Mouse (Mus musculus) neural tube, embryonic 14.5 days (tissue): Measurements from ENCODE around the gene Klhl6. TPM values are rescaled to one million over a fixed set of nuclear protein-coding genes. Genes with fewer than 3 reads are reported as not detected.

ENCODE experiments used
- ATAC-seq: fragments of 200-750 bp; cut with Nextera tagmentation; 2 replicates; pipeline ENCODE4 v1.8.0; 2017; ENCODE audit warnings: low read depth, mild to moderate bottlenecking, moderate TSS enrichment, moderate library complexity
- H3K27ac ChIP-seq: fragments of 300-500 bp; sonication (generic); 2 replicates; pipeline ENCODE4 v1.5.1; 2014; ENCODE audit warnings: low read depth, mild to moderate bottlenecking, control low read depth, low read length, moderate library complexity, mixed read lengths
- H3K27me3 ChIP-seq: fragments of 300-500 bp; sonication (generic); 2 replicates; pipeline ENCODE4 v1.6.1; 2014; ENCODE audit warnings: low read length; ENCODE audit not compliant: control insufficient read depth, insufficient read depth
- H3K36me3 ChIP-seq: fragments of 300-500 bp; sonication (generic); 2 replicates; pipeline ENCODE4 v1.6.1; 2014; ENCODE audit warnings: low read length, mixed read lengths; ENCODE audit not compliant: control insufficient read depth, insufficient read depth
- H3K4me1 ChIP-seq: fragments of 300-500 bp; sonication (generic); 2 replicates; pipeline ENCODE4 v1.6.1; 2014; ENCODE audit warnings: low read length; ENCODE audit not compliant: control insufficient read depth, insufficient read depth
- H3K4me2 ChIP-seq: fragments of 300-500 bp; sonication (generic); 2 replicates; pipeline ENCODE4 v1.6.1; 2014; ENCODE audit warnings: mild to moderate bottlenecking, low read depth, low read length, control low read depth
- H3K4me3 ChIP-seq: fragments of 300-500 bp; sonication (generic); 2 replicates; pipeline ENCODE4 v1.5.1; 2014; ENCODE audit warnings: low read depth, low read length, control low read depth, mixed read lengths
- H3K9ac ChIP-seq: fragments of 300-500 bp; sonication (generic); replicated peaks from 2 replicates; pipeline ENCODE4 v1.6.1; 2014; ENCODE audit warnings: low read depth, mild to moderate bottlenecking, control low read depth, low read length, mixed read lengths
- H3K9me3 ChIP-seq: fragments of 300-500 bp; sonication (generic); 2 replicates; pipeline ENCODE4 v1.6.1; 2016; ENCODE audit warnings: low read length; ENCODE audit not compliant: control insufficient read depth
- WGBS: fragments of 180-500 bp; shearing (Covaris S2); extraction: QIAGEN DNeasy Blood & Tissue Kit; methylation state at CpG from one replicate; pipeline ENCODE4 v1.1.7; 2014; 5-methylcytosine and 5-hydroxymethylcytosine counted together
- polyA plus RNA-seq: library from polyadenylated mRNA; unstranded; fragments of >200 nt; fragmentation: Nextera tagmentation; extraction: Ambion mirVana; gene quantifications from 2 replicates; pipeline ENCODE4 v1.2.1, GENCODE M21; 2014

The Klhl6 gene
- polyA plus RNA-seq, 1 experiment from 2014 or later, result 2.2 TPM

GRCm38 (mm10) chr16:19977282-19977681 is 5.6 kb downstream of the Klhl6 start:
- Histone ChIP-seq H3K9ac (no peak overlapping the region), H3K27ac (no peak overlapping the region), H3K4me1 (no peaks in the 10 kb centered on the region), H3K36me3 (no peaks in the 10 kb centered on the region), H3K9me3 (no peaks in the 10 kb centered on the region), H3K4me3 (no peak overlapping the region), H3K4me2 (no peak overlapping the region), H3K27me3 (no peaks in the 10 kb centered on the region)
- ATAC-seq, result no peak
- WGBS, result 81% methylated on average over 5 of the region's 5 CpGs

GRCm38 (mm10) chr16:19976825-19977224 is 6.0 kb downstream of the Klhl6 start:
- H3K9me3 ChIP-seq, result no peaks in the 10 kb centered on the region
- H3K27me3 ChIP-seq, result no peaks in the 10 kb centered on the region
- ATAC-seq, result no peak
- 87% methylated on average over 4 of the region's 4 CpGs for WGBS
- no peak overlapping the region for H3K4me2 ChIP-seq
- H3K27ac ChIP-seq, result no peak overlapping the region
- H3K4me1 ChIP-seq, result no peaks in the 10 kb centered on the region
- H3K4me3 ChIP-seq, result no peak overlapping the region
- no peak overlapping the region for H3K9ac ChIP-seq
- H3K36me3 ChIP-seq, result no peaks in the 10 kb centered on the region

- no peaks in the 10 kb centered on the region for H3K4me1 ChIP-seq
- H3K9ac ChIP-seq, result no peak overlapping the region
- 84% methylated on average over 4 of the region's 4 CpGs for WGBS
- no peak overlapping the region for H3K4me3 ChIP-seq
- H3K36me3 ChIP-seq, result no peaks in the 10 kb centered on the region
- H3K27ac ChIP-seq, result no peak overlapping the region
- ATAC-seq, result no peak
- no peak overlapping the region for H3K4me2 ChIP-seq
- no peaks in the 10 kb centered on the region for H3K27me3 ChIP-seq
- H3K9me3 ChIP-seq, result no peaks in the 10 kb centered on the region
Measured at GRCm38 (mm10) chr16:19975432-19975831, 7.4 kb downstream of the Klhl6 start.

- no peaks in the 10 kb centered on the region for H3K4me1 ChIP-seq
- ATAC-seq, result no peak
- no peaks in the 10 kb centered on the region for H3K9me3 ChIP-seq
- no peaks in the 10 kb centered on the region for H3K27me3 ChIP-seq
- no peak overlapping the region for H3K4me3 ChIP-seq
- 93% methylated on average over 1 of the region's 1 CpGs for WGBS
- H3K9ac ChIP-seq, result no peak overlapping the region
- no peaks in the 10 kb centered on the region for H3K36me3 ChIP-seq
- H3K4me2 ChIP-seq, result no peak overlapping the region
- H3K27ac ChIP-seq, result no peak overlapping the region
Measured at GRCm38 (mm10) chr16:19973480-19973879, 9.4 kb downstream of the Klhl6 start.

- H3K27ac ChIP-seq, result no peak overlapping the region
- no peak overlapping the region for H3K4me3 ChIP-seq
- H3K9me3 ChIP-seq, result no peaks in the 10 kb centered on the region
- no peaks in the 10 kb centered on the region for H3K27me3 ChIP-seq
- H3K36me3 ChIP-seq, result no peaks in the 10 kb centered on the region
- no peak overlapping the region for H3K4me2 ChIP-seq
- no peaks in the 10 kb centered on the region for H3K4me1 ChIP-seq
- ATAC-seq, result no peak
- no peak overlapping the region for H3K9ac ChIP-seq
Measured at GRCm38 (mm10) chr16:19972736-19973350, 10.0 kb downstream of the Klhl6 start.

- WGBS, result 92% methylated on average over 5 of the region's 5 CpGs
- Histone ChIP-seq H3K27ac (no peak overlapping the region), H3K9ac (no peak overlapping the region), H3K4me1 (no peaks in the 10 kb centered on the region), H3K36me3 (no peaks in the 10 kb centered on the region), H3K9me3 (no peaks in the 10 kb centered on the region), H3K4me3 (no peak overlapping the region), H3K27me3 (no peaks in the 10 kb centered on the region), H3K4me2 (no peak overlapping the region)
- no peak for ATAC-seq
Measured at GRCm38 (mm10) chr16:19969506-19969905, 13.3 kb downstream of the Klhl6 start.

GRCm38 (mm10) chr16:19968666-19969065 is 14.2 kb downstream of the Klhl6 start:
- Histone ChIP-seq H3K9me3 (no peaks in the 10 kb centered on the region), H3K4me2 (no peak overlapping the region), H3K27me3 (no peaks in the 10 kb centered on the region), H3K4me3 (no peak overlapping the region), H3K9ac (no peak overlapping the region), H3K4me1 (no peaks in the 10 kb centered on the region), H3K27ac (no peak overlapping the region), H3K36me3 (no peaks in the 10 kb centered on the region)
- ATAC-seq, result no peak
- WGBS, result 96% methylated on average over 4 of the region's 4 CpGs

DNA sequence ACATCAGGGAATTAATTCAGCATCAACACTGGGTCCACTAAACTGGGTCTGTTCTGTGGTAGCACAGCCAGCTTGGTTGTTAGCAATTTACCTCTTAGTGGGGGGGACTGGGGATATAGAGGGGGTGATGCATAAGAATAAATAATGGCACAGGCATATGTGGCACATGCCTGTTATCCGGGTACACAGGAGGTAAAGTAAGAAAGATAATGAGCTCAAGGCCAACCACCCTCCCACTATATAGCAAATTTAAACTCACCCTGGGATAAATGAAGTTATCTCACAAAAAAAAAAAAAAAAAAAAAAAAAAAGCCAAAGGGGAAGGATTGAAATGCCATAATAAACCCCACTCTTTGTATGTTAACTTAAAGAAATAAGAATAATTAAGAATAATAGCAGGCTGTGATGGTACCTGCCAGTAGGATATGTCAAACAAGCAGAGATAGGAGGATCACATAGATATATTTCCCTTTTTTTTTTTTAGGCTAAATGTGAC is 14.9 kb downstream of the Klhl6 start:
- Histone ChIP-seq H3K27me3 (no peaks in the 10 kb centered on the region), H3K27ac (no peak overlapping the region), H3K9ac (no peak overlapping the region), H3K4me2 (no peak overlapping the region), H3K4me1 (no peaks in the 10 kb centered on the region), H3K36me3 (no peaks in the 10 kb centered on the region), H3K9me3 (no peaks in the 10 kb centered on the region), H3K4me3 (no peak overlapping the region)
- no peak for ATAC-seq
- WGBS, result 88% methylated on average over 1 of the region's 1 CpGs

DNA sequence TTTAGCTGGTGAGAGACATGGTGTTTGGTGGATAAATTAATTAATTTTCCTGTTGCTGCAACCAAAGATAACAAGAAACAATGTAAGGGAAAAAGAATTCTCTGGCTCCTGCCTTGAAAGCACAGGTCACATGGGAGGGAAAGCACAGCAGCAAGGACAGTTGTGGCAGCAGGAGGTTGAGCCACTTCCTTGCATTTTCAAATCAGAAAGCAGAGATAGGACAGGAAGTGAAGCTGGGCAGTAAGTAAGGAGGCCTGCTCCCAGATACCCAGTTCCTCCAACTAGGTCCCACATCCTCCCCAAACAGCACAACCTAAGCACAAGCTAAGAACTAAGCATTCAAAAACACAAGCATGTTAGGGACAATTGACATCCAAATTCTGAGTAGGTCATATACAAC is 15.9 kb downstream of the Klhl6 start:
- H3K9ac ChIP-seq, result no peak overlapping the region
- H3K27ac ChIP-seq, result no peak overlapping the region
- no peak for ATAC-seq

More for the DNA sequence above, 15.9 kb downstream of the Klhl6 start:
- H3K9me3 ChIP-seq, result no peaks in the 10 kb centered on the region
- H3K27me3 ChIP-seq, result no peaks in the 10 kb centered on the region
- H3K4me1 ChIP-seq, result no peaks in the 10 kb centered on the region
- H3K36me3 ChIP-seq, result no peaks in the 10 kb centered on the region
- no peak overlapping the region for H3K4me2 ChIP-seq
- no peak overlapping the region for H3K4me3 ChIP-seq
